Mouse (Mus musculus) natural killer cell, adult 2 months (primary cell): ENCODE data around the gene Sh3kbp1.
"Not testable (repeated sequence)": the region's sequence is repeated elsewhere in the genome, so short reads cannot be mapped to it uniquely, and the experiment has no call there.

ENCODE experiments used
- DNase-seq, 2 experiments: peaks; one replicate each; pipeline ENCODE4 v3.0.0; 2022; ENCODE audit warnings: low spot score in 2 of 2

Sh3kbp1 gene

DNA sequence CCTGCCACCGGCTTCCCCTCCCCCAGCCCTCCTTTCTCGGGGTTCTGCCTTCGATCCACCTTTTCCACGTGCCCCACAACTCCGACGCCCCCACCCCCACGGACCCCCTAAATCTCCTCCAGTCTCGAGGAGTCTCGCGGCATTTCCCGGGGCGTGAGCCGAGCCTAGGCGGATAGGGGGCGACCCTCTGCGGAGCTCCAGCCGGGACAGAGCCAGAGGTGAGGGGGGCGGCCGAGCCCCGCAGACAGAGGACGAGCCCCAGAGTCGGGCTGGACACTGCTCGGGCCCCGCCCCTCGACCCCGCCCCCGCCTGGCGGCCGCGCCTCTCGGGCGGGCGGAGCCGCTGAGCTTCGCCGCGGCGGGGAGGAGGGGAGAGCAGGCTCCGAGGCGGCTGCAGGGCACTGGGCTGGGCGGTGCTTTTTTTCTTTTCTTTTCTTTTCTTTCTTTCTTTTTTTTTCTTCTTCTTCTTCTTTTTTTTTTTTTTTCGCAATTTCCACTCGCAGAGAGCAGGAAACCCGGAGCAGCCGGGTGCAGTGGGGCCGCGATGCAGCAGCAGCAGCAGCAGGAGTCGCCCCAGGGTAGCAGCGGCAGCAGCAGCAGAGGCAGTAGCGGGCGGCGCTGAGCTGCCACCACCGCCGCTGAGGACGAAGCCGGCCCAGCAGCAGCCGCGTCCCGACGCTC lies at the start of gene Sh3kbp1:
Gene Sh3kbp1, plus strand, starts transcription at position 366 of the 681 bp plus-strand sequence.
- peak; percentile 35 to 55 for DNase-seq

- not testable (repeated sequence) for DNase-seq
Measured at GRCm38 (mm10) chrX:159584738-159585137, 42.3 kb upstream of the Sh3kbp1 start.

DNA sequence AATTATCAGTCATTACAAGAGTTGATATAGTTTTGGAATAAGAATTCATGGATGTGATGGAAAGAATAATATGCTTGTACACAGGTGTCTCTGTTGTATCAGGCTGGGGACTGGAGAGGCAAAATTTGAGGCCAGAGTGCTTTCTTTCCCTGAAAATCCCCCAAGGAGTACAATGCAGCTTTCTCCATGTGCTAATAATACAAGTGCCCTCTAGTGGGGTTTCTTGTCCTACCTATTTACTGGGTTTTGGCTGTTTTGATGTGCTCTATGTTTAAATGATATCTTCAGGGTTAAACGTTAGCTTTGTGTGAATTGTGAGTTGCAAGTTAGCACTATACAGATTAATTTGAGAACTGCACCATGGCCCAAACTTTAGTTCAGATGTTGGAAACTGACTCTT lies 35.4 kb upstream of the Sh3kbp1 start:
- no peak for DNase-seq

DNA sequence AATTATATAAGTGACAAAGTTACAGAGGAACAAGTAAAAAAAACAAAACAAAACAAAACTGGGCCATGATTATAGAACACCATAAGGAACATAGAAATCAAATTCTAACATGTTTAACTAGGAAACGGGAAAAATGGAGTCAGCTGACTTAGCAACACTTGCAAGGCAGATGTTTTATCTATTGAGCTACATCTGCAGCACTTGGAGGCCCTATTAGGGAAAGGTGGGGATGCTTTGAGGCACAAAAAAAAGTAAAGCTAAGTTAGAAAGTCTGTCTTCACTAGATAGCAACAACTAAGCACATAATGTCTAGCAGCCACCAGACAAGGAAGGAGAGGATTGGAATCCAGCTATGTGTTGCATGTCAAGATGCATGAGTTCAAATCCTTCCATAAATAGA lies 29.6 kb upstream of the Sh3kbp1 start:
- DNase-seq = no peak

- DNase-seq = no peak
Measured at GRCm38 (mm10) chrX:159604832-159605231, 22.2 kb upstream of the Sh3kbp1 start.

- DNase-seq = peak; percentile 37 to 44
Measured at GRCm38 (mm10) chrX:159606936-159607335, 20.1 kb upstream of the Sh3kbp1 start.

DNA sequence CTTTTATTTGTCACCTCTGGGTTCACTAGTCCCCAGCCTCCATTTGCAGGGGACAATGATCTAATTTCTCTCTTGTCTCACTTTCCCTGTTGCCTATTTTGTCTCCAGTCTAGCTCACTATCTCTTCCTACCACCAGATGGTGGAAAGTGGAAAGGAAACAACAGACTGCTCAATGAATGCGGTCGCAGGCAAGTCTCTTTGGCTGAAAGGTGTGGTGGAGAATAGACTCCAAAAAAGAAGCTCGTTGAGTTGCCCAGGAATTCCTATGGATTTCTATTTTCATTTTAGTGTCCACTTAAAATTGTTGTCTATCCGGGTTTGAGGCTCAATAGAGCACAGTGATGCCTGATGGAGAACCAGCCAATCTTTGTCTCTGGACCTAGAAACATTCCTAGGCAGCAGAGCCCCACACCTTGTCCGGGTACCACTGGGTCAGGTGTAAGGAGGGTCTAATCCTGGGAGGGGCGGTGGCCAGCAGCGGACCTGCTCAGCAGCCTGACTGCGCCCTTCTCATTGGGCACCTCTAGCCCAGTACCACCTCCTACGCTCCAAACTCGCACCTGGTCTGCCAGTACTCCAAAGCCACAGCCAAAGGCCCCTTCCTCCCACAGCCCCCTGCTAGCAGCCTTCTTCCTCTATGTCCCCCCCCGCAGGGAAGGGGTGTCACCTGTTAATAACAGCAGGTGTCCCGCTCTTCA lies 715 bp upstream of the Sh3kbp1 start:
- DNase-seq = peak in 1 of 2 experiments; percentile 19

DNA sequence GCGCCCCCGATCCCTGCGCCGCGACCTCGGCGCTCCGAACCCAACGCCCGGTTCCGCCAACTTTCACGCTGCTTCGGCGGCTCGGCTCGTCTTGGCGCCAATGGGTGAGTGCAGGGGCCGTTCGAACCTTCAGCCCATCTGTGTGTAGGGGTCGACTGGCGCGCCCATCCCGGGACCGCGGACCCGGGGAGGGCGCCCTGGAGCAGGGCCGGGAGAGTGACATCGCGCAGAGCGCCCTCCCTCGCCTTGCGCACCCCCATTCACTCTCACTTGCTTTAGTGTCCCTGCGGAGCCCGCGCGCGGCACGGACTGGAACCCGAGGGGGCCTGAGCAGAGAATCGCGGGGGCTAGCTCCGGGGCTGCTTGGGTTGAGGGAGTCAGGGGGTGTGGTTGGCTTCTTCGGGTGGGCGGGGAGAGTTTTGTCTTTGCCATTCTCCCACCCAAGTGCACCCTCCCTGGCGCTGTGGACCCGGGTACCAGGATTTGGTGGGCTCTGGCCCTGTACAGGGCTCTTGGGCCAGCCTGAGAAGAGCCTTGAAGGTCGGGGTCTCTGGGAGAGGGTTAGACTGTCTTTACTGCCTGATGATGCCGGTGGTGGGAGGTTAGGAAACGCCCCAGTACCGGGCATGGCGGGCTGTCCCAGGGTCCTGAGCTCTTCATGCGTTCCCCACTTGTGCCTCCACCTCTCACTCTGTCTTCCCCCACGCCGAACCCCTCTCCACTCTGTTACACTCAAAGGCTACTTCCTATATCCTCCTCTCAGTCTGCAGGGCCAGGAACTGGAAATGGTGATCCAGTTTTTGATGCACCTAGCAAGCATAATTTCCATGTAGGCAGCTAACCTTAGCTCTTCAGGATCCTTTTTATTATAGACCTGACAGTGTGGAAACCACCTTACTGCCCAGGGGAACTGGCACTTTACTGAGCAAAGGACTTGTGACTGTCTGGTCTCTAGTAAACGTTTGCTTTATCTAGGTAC lies 805 bp downstream of the Sh3kbp1 start:
- peak in 1 of 2 experiments; percentile 2 for DNase-seq

DNA sequence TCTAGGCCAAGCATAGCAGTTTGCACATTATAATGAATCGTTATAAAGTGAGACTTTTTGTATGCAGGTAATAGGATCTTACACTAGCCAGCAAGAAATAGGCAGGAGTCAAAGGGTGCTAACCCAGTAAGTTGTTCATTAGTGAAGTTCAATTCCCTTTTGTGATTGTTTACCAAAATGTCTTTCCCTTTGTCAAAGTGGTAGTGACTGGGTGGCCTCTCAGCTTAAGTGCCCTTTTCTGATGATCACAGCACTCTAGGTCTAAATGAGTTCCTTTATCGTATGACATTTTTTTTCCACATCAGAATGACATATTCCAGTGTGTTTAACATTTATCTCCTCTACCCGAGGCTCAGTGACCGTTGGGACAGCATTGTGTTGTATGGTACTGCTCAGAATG lies 1.6 kb downstream of the Sh3kbp1 start:
- no peak for DNase-seq

DNA sequence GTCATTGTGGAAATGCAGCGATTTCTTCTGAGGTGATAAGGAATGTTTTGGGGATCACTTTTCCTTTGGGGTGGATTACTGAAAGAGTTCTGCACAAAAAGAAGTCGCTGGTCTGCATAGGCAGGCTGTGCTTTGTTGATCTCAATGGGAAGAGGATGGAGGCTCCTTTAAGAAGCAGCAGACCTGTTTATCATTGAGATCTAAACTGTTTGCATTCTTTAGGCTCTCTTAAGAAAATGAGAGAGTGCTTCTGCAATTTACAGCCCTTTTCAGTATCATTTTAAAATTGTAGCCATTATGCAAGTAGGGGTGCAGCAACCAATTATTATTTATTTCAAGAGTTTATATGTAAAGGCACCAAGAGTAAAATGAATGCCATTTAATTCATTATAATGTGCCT lies 2.1 kb downstream of the Sh3kbp1 start:
- no peak for DNase-seq

GRCm38 (mm10) chrX:159638500-159639227 lies 11.6 kb downstream of the Sh3kbp1 start:
- peak in 1 of 2 experiments; percentile 3 for DNase-seq

DNA sequence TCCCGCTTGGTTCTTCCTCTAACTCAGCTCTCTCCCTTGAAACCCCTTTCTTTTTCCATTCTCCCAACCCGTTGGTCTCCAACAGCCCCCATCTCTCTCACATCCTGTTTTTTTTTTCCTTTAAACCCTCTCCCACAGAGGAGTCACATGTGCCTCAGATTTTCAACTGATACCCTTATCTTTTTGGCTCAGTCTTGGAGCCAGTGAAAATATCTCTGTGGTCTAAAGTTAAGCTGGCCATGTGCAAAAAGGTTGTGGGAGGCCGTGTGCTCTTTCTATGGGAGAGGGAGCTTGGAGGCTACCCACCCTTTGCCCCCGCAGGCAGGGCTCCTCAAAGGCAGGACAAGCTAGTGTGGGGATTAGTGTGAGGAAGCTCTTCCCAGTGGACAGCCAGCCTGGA lies 12.9 kb downstream of the Sh3kbp1 start:
- DNase-seq = no peak

GRCm38 (mm10) chrX:159645314-159645713 lies 18.2 kb downstream of the Sh3kbp1 start:
- no peak for DNase-seq

DNA sequence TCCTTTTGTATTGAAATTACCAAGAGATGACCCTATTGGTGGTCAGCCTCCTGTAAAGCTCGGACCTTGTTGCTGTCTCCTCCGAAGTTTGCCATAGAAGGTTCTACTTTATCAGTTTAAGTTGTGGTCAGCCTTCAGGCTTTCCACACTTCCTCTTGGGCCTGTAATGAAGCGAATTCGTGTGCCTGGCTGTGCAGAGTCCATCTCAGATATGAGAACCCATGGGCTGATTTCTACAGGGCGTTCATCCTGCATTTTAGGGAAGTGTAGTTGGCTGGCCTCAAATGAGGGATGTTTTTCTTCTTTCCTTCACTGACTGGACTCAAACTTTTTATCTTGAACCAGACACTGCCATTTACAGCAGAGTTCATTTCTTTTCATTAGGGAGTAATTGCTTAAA lies 20.5 kb downstream of the Sh3kbp1 start:
- no peak for DNase-seq

GRCm38 (mm10) chrX:159648598-159648997 lies 21.5 kb downstream of the Sh3kbp1 start:
- no peak for DNase-seq

DNA sequence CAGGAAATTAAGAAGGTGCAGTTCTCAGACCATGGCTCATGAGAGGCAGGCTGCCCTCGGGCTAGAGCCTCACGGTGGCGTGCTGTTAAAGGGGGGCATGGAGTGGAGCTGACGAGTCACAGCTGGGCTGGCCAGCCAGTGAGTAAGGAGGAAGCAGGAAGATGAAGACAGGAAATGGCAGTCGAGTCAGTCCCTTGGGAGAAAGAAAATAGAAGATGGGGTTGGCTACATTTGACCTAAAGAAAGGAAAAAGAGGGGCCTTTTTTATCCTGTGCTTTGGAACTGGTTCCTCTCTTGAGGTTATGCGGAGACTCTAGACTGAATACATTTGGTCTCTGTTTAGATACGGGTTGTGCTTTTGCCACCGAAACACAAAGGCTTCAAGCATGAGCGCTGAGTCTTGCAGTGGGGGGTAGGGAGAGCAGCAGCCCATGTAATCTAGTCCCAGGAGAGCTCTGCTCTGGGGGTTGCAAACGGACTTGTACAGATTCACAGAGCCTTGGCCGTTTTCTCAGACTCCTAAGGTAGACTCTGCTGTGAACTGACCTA lies 23.1 kb downstream of the Sh3kbp1 start:
- peak; percentile 41 to 72 for DNase-seq

- no peak for DNase-seq
Measured at GRCm38 (mm10) chrX:159650727-159651126, 23.7 kb downstream of the Sh3kbp1 start.

GRCm38 (mm10) chrX:159671388-159671787 lies 44.3 kb downstream of the Sh3kbp1 start:
- DNase-seq = no peak

GRCm38 (mm10) chrX:159672466-159672865 lies 45.4 kb downstream of the Sh3kbp1 start:
- no peak for DNase-seq

- DNase-seq = peak in 1 of 2 experiments; percentile 17
Measured at GRCm38 (mm10) chrX:159676242-159676641, 49.2 kb downstream of the Sh3kbp1 start.
